Mouse (Mus musculus) adrenal gland (tissue): ENCODE measurements around the gene Olfr97.
"Not testable (repeated sequence)": the region's sequence is repeated elsewhere in the genome, so short reads cannot be mapped to it uniquely, and the experiment has no call there.

Source experiments
- intact Hi-C: fragments of 180-260 bp; cut with DNase I; formaldehyde crosslinking; loops from one replicate; pipeline ENCODE4 v1.15.1; 2025
- long read RNA-seq, 2 experiments: library from polyadenylated mRNA; unstranded; transcript quantifications; one replicate each; pipeline ENCODE4 v2.0.0; 2020; ENCODE audit warnings: borderline replicate concordance in 1 of 2; ENCODE audit not compliant: insufficient replicate concordance in 1 of 2

The Olfr97 gene
- long read RNA-seq, experiment 1 = 0 reads
- long read RNA-seq, experiment 2 = 0 reads

DNA sequence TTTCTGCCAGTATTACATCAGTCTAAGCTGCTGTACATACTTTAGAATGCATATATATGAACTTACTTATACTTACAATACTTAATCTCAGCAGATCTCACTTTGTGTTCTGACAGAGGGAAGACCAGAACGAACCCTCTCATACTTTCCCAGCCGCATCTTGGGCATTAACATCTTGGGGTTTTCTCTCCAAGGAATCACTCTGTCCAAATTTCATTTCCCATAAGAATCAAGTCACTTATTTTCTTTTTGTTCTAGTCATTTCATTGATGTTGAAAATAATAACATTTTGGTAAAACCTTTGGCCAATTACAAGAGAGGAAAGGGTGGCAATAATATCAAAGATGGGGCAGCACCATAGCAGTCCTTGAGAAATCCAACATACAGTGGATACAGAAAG, at the start of gene Olfr97:
Gene Olfr97, minus strand, starts transcription at position 101 of the 400 bp plus-strand sequence.
- intact Hi-C loops = not testable (repeated sequence)

GRCm38 (mm10) chr17:37283360-37283759, 46.2 kb upstream of the Olfr97 start, which contains the start of gene Olfr99:
Gene Olfr99 (minus strand): TSS chr17:37283460.
- intact Hi-C loops = no loop called here

DNA sequence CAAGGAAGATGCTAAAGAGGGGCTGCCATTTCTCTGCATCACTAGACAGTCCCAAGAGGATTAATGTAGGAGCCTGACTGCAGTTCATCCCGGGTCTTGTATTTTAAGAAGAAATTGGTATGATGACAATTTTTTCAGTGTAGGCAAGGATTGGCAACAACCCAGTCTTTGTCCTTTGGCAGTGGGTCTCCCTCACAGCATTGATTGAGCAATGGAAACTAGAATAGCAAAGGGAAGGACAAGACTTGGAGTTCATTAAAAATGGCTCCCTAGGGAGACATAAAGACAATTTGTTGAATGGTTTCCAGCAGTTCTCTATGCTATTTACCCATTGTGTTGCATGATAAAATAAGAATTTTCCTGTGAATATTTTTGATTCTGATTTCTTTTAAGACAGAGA, 43.2 kb upstream of the Olfr97 start:
- intact Hi-C loops = no loop called here

DNA sequence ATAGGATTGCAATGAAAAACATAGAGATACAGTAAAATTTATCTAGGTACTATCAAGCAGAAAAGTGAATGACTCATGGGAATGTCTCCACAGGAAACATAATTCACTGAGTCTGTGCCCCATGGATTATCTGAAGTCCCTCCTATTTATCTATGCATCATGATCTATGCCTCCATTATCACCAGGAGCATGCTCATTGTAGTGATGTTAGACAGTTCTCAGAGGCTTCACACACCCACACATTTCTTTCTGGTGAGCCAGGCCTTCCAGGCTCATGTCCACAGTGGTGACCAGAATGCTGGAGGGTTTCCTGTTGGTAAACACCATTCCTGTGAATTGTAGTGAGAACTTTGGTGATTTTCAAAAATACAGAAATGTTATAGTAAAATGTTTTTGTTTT, 39.4 kb upstream of the Olfr97 start:
- intact Hi-C loops = no loop called here

DNA sequence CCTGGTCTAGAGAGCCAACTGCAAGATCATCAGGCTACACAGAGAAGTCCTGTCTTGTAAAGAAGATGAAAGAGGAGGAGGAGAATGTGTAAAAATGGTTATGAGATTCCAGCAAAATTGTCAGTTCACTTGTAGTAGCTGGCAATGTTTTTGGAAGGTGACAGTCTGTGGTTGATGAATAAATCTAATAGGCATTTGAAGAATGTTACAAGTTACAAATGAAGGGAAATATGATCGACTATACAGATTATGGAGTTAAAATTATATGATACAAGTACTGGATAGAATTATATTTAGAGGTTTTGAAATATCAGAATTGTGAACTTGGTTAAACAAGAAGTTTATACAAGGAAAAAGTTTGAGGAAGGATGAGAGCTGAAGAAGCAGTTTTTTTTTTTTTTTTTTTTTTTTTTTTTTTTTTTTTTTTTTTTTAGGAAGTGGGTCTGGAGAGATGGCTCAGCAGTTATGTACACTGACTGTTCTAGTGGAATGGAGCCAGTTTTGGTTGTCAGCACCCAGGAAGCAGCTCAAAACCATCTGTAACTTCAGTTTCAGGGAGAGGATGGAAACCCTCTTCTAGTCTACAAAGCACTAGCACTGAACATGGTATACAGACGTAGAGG, 38.6 kb upstream of the Olfr97 start:
- intact Hi-C loops = no loop called here

GRCm38 (mm10) chr17:37270702-37271092, 33.6 kb upstream of the Olfr97 start:
- intact Hi-C loops = no loop called here

- intact Hi-C loops = no loop called here
Observed at GRCm38 (mm10) chr17:37270058-37270701, 33.0 kb upstream of the Olfr97 start, which contains the start of gene H2-M3. Gene H2-M3 (plus strand): TSS chr17:37270220.

- intact Hi-C loops = no loop called here
Observed at GRCm38 (mm10) chr17:37263626-37264025, 26.5 kb upstream of the Olfr97 start, which contains the start of gene Olfr98. Gene Olfr98 (minus strand): TSS chr17:37263749.

DNA sequence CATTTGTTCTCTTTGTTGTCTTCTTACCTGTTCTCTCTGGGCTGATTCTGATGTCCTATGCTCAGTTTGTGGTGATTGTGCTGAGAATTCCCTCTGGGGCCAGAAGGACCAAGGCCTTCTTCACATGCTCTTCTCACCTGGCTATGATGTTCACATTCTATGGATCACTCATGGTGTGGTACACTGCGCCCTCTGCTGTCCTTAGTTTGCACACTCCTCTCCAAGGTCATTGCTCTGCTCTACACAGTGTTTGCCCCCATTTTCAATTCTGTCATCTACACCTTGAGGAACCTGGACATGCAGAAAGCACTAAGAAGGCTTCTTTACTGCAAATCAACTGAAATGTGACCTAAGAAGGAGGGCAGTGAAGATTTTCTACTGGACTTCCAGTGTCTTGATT, 13.4 kb upstream of the Olfr97 start:
- intact Hi-C loops = no loop called here

DNA sequence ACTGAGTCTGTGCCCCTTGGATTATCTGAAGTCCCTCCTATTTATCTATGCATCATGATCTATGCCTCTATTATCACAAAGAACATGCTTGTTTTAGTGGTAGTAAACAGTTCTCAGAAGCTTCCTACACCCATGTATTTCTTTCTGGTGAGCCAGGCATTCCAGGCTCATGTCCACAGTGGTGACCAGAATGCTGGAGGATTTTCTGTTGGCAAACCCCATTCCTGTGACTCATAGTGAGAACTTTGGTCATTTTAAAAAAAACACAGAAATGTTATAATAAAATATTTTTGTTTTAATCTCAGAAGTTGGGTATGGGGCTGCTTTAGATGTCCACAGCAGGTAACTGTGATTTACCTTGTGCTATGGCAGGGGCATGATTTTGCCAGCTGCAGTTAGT, 12.3 kb upstream of the Olfr97 start:
- intact Hi-C loops = no loop called here

GRCm38 (mm10) chr17:37246715-37247114, 9.6 kb upstream of the Olfr97 start:
- intact Hi-C loops = no loop called here

GRCm38 (mm10) chr17:37242198-37242597, 5.1 kb upstream of the Olfr97 start:
- intact Hi-C loops = no loop called here

DNA sequence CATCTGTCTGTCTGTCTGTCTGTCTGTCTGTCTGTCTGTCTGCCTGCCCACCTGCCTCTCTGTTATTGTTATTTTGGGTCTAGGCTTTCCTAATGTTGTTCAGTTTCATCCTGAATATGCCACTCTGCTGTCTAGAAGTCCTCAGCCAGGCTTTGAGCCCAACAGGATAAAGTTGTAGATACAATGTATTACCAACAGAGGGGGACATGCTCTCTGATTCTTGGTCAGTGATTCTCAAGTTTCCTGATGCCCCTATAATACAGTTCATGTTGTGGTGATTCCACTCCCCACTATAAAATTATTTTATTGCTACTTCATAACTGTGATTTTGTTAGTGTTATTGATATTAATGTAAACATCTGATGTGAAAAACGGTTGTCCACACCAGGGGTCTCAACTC, 15.3 kb downstream of the Olfr97 start:
- intact Hi-C loops = no loop called here

DNA sequence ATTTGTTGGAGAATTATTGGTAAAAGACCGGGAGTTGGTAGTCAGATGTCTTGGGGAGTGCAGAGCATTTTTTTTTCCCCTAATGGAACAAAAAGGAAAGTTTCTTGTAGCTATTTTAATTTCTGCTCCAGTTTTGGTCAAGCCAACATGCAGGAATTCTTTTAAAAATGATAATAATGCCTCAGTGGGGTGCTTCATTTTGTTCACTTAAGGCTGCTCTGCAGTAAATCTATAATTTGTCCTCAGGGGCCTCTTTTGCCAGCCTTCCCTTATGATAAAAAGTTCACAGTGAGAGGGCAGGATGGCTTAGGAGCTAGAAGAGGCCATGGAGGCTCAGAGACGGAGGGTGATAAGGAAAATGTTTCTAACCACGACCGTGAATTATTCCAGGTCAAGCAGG, 17.3 kb downstream of the Olfr97 start, which contains the start of gene Olfr96:
Gene Olfr96, plus strand, starts transcription at position 301 of the 400 bp plus-strand sequence.
- intact Hi-C loops = no loop called here

DNA sequence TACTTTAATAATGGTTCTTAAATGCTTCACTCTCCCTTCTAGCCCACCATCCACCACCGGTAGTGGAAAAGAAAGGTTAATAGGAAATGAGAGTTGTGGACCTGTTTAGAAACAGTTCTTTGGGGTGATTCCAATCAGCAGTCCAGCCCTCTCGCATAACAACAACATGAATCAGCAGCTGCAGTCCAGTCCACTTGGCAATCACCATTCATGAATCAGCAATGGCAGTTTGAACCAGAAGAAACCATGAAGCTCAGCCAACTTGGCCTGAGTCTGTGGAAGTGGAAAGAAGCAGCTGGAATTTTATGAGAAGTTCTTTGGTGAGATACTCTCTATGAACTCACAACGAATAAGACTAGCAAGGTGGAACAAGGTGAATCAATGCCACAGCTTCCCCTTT, 18.6 kb downstream of the Olfr97 start:
- intact Hi-C loops = no loop called here

- intact Hi-C loops = no loop called here
Observed at GRCm38 (mm10) chr17:37213018-37213417, 24.1 kb downstream of the Olfr97 start, which contains the start of gene Olfr95. Gene Olfr95 (minus strand): TSS chr17:37213118.

DNA sequence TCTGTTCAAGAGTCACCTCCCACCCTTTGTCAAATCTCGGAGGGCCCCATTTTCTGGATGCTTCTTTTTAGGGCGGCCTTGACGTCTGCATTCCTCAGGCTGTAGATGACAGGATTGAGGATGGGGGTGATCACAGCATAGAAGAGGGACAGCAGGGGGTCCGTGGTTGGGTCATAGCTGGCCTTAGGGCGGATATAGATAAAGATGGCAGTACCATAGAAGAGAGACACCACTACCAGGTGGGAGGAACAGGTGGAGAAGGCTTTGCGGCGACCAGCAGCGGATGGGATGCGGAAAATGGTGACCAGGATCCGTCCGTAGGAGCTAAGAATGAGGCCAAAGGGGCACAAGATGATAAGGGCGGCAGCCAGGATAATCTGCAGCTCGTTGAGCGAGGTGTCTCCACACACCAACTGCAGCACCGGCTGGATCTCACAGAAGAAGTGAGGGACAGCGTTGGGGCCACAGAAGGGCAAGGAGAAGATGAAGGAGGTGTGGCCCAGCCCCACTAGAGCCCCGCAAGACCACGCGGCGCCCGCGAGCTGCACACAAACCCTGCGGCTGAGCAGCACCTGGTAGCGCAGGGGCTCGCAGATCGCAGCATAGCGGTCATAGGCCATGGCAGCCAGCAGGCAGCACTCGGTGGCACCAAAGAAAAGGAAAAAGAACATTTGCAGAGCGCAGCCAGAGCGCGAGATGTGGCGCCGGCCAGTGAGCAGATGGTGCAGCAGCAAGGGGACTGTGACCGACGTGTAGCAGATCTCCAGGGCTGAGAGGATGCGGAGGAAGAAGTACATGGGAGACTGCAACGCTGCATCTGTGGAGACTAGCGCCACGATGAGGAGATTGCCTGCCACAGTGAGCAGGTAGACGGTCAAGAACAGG, 26.0 kb downstream of the Olfr97 start:
- intact Hi-C loops = no loop called here

GRCm38 (mm10) chr17:37203917-37204236, 33.3 kb downstream of the Olfr97 start:
- intact Hi-C loops = loop anchor here (1.0 to 5.0 kb wide), 2 partner anchors 121 to 307 kb away; partner anchors contain the start of gene Trim31

DNA sequence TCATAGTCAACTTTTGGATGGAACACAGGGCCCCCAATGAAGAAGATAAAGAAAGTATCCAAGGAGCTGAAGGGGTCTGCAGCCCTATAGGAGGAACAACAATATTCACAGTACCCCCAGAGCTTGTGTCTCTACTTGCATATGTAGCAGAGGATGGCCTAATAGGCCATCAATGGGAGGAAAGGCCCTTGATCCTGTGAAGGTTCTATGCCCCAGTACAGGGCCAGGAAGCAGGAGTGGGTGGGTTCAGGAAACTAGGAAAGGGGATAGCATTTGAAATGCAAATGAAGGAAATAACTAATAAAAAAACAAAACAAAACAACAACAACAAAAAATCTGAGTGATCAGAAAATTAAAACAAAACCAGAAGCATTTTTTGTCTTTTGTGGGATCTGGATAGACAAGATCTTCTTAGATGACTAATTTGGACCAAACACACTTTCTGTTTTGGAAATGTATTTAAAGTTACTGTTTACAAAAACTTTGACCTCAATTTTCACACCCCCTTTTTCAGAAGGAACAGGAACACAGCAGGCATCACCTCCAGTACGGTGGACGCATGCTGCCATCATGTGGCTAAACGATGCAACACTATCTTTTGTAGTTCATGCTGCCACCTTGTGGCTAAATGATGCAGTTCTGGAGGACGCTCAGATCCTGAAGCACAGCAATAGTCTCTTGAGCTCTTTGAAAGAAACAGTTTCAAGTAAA, 33.8 kb downstream of the Olfr97 start:
- intact Hi-C loops = loop anchor here (1.0 to 5.0 kb wide), 2 partner anchors 120 to 306 kb away; partner anchors contain the start of gene Trim31

DNA sequence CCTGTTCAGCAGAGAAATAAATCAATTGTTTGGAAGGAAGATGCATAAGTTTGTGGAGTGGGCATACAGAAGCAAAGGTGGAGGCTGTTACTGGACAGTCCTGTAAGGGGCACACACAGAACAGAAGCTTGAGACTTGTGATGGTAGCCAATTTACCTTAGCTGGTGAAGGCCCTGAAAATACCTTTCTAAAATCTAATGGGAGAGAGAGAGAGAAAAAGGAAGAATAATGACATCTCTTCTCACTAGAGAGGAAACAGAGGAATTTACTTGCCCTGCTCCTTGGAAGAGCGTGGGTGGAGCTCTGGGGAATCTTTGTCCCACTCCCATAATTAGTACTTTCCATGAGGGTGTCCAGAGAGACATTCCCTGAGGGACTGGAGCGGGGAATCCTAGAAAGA, 36.2 kb downstream of the Olfr97 start, which contains the start of gene Olfr94:
Gene Olfr94, minus strand, starts transcription at position 101 of the 400 bp plus-strand sequence.
- intact Hi-C loops = loop anchor here (5.0 kb wide), 1 partner anchor 304 kb away; the partner anchor contains the start of gene Trim31
